Mouse (Mus musculus) myocyte (in vitro differentiated cells): ENCODE data around the gene Osbpl6. TPM values are rescaled to one million over a fixed set of nuclear protein-coding genes. Genes with fewer than 3 reads are reported as not detected.

Source experiments
- H3K27me3 ChIP-seq: one replicate; pipeline ENCODE4 v1.6.1; 2011; ENCODE audit not compliant: control insufficient read depth, insufficient read depth, insufficient read length
- H3K36me3 ChIP-seq: one replicate; pipeline ENCODE4 v1.6.1; 2011; ENCODE audit not compliant: control insufficient read depth, insufficient read depth
- H3K4me2 ChIP-seq: one replicate; pipeline ENCODE4 v1.6.1; 2011; ENCODE audit warnings: low read depth, control low read depth
- H3K4me3 ChIP-seq: one replicate; pipeline ENCODE4 v1.5.1; 2011; ENCODE audit warnings: mild to moderate bottlenecking, control low read depth, moderate library complexity
- H3K79me2 ChIP-seq: one replicate; pipeline ENCODE4 v1.6.1; 2011; ENCODE audit not compliant: control insufficient read depth, insufficient read depth
- H3ac ChIP-seq: one replicate; pipeline ENCODE4 v1.6.1; 2011; ENCODE audit not compliant: control insufficient read depth, insufficient read length
- CEBPB ChIP-seq: IDR thresholded peaks from 2 replicates; pipeline ENCODE4 v1.6.1; 2011; ENCODE audit warnings: mild to moderate bottlenecking, moderate library complexity; ENCODE audit not compliant: poor library complexity, insufficient read depth, severe bottlenecking
- E2F4 ChIP-seq: IDR thresholded peaks from one replicate; pipeline ENCODE4 v1.6.1; 2011; ENCODE audit warnings: mild to moderate bottlenecking, control low read depth, moderate library complexity; ENCODE audit not compliant: insufficient read depth
- MAX ChIP-seq: IDR thresholded peaks from one replicate; pipeline ENCODE4 v1.6.1; 2011; ENCODE audit warnings: low read depth, mild to moderate bottlenecking, control low read depth
- MYOD1 ChIP-seq, 3 experiments: IDR thresholded peaks; one replicate each; pipeline ENCODE4 v1.6.1; 2011; ENCODE audit warnings: control low read depth in 2 of 3, low read depth in 2 of 3, mild to moderate bottlenecking in 2 of 3, moderate library complexity in 1 of 3; ENCODE audit not compliant: insufficient read length in 2 of 3, control insufficient read depth in 1 of 3
- MYOG ChIP-seq, 3 experiments: IDR thresholded peaks; one replicate each; pipeline ENCODE4 v1.6.1; 2011; ENCODE audit warnings: control low read depth in 2 of 3, low read depth in 2 of 3, mild to moderate bottlenecking in 2 of 3; ENCODE audit not compliant: insufficient read length in 2 of 3, control insufficient read depth in 1 of 3, insufficient read depth in 1 of 3
- POLR2A ChIP-seq: IDR thresholded peaks from one replicate; pipeline ENCODE4 v1.6.1; 2011; ENCODE audit warnings: low read depth, mild to moderate bottlenecking, control low read depth, moderate library complexity; ENCODE audit not compliant: insufficient read length
- POLR2AphosphoS2 ChIP-seq: IDR thresholded peaks from one replicate; pipeline ENCODE4 v1.6.1; 2011; ENCODE audit warnings: low read depth, control low read depth; ENCODE audit not compliant: insufficient read length
- REST ChIP-seq: IDR thresholded peaks from one replicate; pipeline ENCODE4 v1.6.1; 2011; ENCODE audit warnings: mild to moderate bottlenecking, control low read depth, moderate library complexity; ENCODE audit not compliant: insufficient read depth, insufficient read length
- SRF ChIP-seq: IDR thresholded peaks from one replicate; pipeline ENCODE4 v1.6.1; 2011; ENCODE audit warnings: low read depth; ENCODE audit not compliant: control insufficient read depth, insufficient read length
- TCF12 ChIP-seq: IDR thresholded peaks from one replicate; pipeline ENCODE4 v1.6.1; 2011; ENCODE audit warnings: mild to moderate bottlenecking, control low read depth; ENCODE audit not compliant: poor library complexity, insufficient read depth, severe bottlenecking
- TCF3 ChIP-seq: IDR thresholded peaks from one replicate; pipeline ENCODE4 v1.6.1; 2011; ENCODE audit warnings: low read depth, control low read depth; ENCODE audit not compliant: insufficient read length
- USF1 ChIP-seq: IDR thresholded peaks from one replicate; pipeline ENCODE4 v1.6.1; 2011; ENCODE audit warnings: low read depth, mild to moderate bottlenecking, control low read depth, moderate library complexity
- polyA plus RNA-seq: library from polyadenylated mRNA; unstranded; fragments of >200 nt; fragmentation: generic; extraction: Trizol; gene quantifications from one replicate; pipeline ENCODE4 v1.2.1, GENCODE M21; 2012; ENCODE audit warnings: missing spikeins

Gene Osbpl6
- polyA plus RNA-seq, 1 experiment, result 1.7 TPM

GRCm38 (mm10) chr2:76504989-76505388, 98.7 kb downstream of the Osbpl6 start:
- TF ChIP-seq POLR2AphosphoS2 (no peak), MYOG (IDR thresholded peaks at IDR 0.05; ENCODE audit: control insufficient read depth in 1 of 3, insufficient read depth in 1 of 3, insufficient read length in 2 of 3, low read depth in 2 of 3) (no peak), TCF3 (no peak)
- H3ac ChIP-seq, result no peak overlapping the region
- no peaks in the 10 kb centered on the region for H3K79me2 ChIP-seq
- no peak overlapping the region for H3K4me3 ChIP-seq
- no peaks in the 10 kb centered on the region for H3K27me3 ChIP-seq
- peak overlapping the region; percentile 87 for H3K4me2 ChIP-seq
- no peaks in the 10 kb centered on the region for H3K36me3 ChIP-seq

- H3K27me3 ChIP-seq, result no peaks in the 10 kb centered on the region
- TF ChIP-seq TCF3, result no peak
- no peak for TF ChIP-seq MYOG (IDR thresholded peaks at IDR 0.05; ENCODE audit: control insufficient read depth in 1 of 3, insufficient read depth in 1 of 3, insufficient read length in 2 of 3, low read depth in 2 of 3)
- no peak for TF ChIP-seq POLR2AphosphoS2
- TF ChIP-seq TCF12, result no peak
- TF ChIP-seq MAX, result no peak
- TF ChIP-seq POLR2A, result no peak
- TF ChIP-seq MYOD1 (IDR thresholded peaks at IDR 0.05; ENCODE audit: control insufficient read depth in 1 of 3, insufficient read length in 2 of 3, low read depth in 2 of 3), result no peak
- TF ChIP-seq SRF, result no peak
- no peak for TF ChIP-seq REST
- TF ChIP-seq E2F4, result no peak
- TF ChIP-seq CEBPB, result no peak
- TF ChIP-seq USF1, result no peak
- H3ac ChIP-seq, result no peak overlapping the region
- H3K4me3 ChIP-seq, result no peak overlapping the region
- H3K79me2 ChIP-seq, result no peaks in the 10 kb centered on the region
- no peaks in the 10 kb centered on the region for H3K36me3 ChIP-seq
- H3K4me2 ChIP-seq, result no peak overlapping the region
Measured at GRCm38 (mm10) chr2:76511281-76511721, 105.0 kb downstream of the Osbpl6 start.

GRCm38 (mm10) chr2:76512133-76512532, 105.8 kb downstream of the Osbpl6 start:
- no peak for TF ChIP-seq POLR2AphosphoS2
- Histone ChIP-seq H3ac (no peak overlapping the region), H3K27me3 (no peaks in the 10 kb centered on the region), H3K4me2 (no peak overlapping the region), H3K36me3 (no peaks in the 10 kb centered on the region), H3K4me3 (no peak overlapping the region), H3K79me2 (no peaks in the 10 kb centered on the region)

GRCm38 (mm10) chr2:76512888-76513287, 106.6 kb downstream of the Osbpl6 start:
- H3K4me2 ChIP-seq, result no peak overlapping the region
- H3K4me3 ChIP-seq, result no peak overlapping the region
- no peaks in the 10 kb centered on the region for H3K79me2 ChIP-seq
- no peaks in the 10 kb centered on the region for H3K27me3 ChIP-seq
- H3K36me3 ChIP-seq, result no peaks in the 10 kb centered on the region
- no peak for TF ChIP-seq SRF
- no peak for TF ChIP-seq CEBPB
- no peak for TF ChIP-seq MYOD1 (IDR thresholded peaks at IDR 0.05; ENCODE audit: control insufficient read depth in 1 of 3, insufficient read length in 2 of 3, low read depth in 2 of 3)
- TF ChIP-seq USF1, result no peak
- TF ChIP-seq E2F4, result no peak
- TF ChIP-seq MAX, result no peak
- no peak for TF ChIP-seq TCF12
- TF ChIP-seq MYOG (IDR thresholded peaks at IDR 0.05; ENCODE audit: control insufficient read depth in 1 of 3, insufficient read depth in 1 of 3, insufficient read length in 2 of 3, low read depth in 2 of 3), result no peak
- TF ChIP-seq POLR2AphosphoS2, result no peak
- TF ChIP-seq REST, result no peak
- TF ChIP-seq POLR2A, result no peak
- no peak for TF ChIP-seq TCF3
- H3ac ChIP-seq, result no peak overlapping the region

GRCm38 (mm10) chr2:76513296-76513695, 107.0 kb downstream of the Osbpl6 start:
- Histone ChIP-seq H3K27me3 (no peaks in the 10 kb centered on the region), H3K36me3 (no peaks in the 10 kb centered on the region), H3K4me3 (no peak overlapping the region), H3K79me2 (no peaks in the 10 kb centered on the region), H3K4me2 (no peak overlapping the region), H3ac (no peak overlapping the region)
- TF ChIP-seq MYOD1 (IDR thresholded peaks at IDR 0.05; ENCODE audit: control insufficient read depth in 1 of 3, insufficient read length in 2 of 3, low read depth in 2 of 3) (no peak), MAX (no peak), CEBPB (no peak), TCF12 (no peak), SRF (no peak)
